Mouse (Mus musculus) cerebellum, adult 8-10 months (tissue): Measurements from ENCODE around the gene Med17.
A peak's percentile ranks its signal among the peaks of the same experiment; 100 is the strongest.

Source experiments
- DNase-seq: peaks from one replicate; pipeline ENCODE4 v3.0.0; 2022

The Med17 gene

DNA sequence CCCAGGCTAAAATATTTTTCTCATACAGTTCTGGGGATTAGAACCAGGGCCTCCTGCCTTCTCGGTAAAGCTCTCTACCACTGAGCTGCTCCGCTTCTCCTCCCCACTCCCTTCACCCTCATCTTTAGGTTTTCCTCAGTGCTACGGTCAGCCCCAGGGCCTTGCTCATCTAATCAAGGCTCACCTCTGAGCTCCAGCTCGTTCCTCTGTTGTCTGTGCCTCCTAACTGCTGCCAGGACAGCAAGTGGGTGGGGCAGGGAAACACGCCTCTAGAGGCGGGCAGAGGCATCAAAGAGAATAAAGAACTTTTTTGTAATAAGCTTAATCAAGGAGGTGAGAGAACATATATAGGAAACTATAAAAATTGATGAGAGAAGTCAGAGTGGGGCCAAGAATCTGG, 8.1 kb upstream of the Med17 start:
- DNase-seq, result no peak

DNA sequence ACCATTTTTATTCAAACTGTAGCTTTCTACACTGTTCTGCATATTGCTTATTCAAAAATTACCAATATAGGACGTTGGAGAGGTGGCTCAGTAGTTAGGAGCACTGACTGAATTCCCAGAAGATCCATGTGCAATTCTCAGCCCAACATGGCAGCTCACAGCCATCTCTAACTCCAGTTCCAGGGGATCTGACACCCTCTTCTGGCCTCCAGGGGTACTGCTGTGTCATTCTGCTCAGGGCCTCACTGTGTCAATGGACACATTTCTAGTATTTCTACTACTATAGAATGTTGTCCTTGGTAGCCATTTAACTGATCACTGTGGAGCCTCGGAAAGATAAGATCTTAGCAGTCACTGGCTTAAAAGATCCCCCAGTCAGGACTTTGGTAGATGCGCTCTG, 5.7 kb upstream of the Med17 start:
- DNase-seq, result no peak

DNA sequence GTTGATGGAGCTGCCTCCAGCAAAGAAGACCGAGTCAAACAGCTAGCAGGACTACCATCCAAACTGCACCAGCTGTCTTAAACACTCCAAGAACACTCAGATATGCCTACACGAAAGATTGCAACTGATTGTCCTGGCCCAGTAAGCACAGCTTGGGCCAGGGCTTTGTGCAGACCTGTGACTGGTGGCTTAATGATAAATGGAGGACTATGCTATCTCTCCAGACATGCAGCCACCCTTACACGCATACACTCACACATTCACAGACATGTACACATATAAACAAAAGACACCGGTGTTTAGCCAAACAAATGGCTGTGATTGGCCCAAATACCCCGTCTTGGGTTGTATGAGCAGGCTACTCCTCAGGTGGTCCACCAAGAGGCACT, 754 bp upstream of the Med17 start:
- no peak for DNase-seq

DNA sequence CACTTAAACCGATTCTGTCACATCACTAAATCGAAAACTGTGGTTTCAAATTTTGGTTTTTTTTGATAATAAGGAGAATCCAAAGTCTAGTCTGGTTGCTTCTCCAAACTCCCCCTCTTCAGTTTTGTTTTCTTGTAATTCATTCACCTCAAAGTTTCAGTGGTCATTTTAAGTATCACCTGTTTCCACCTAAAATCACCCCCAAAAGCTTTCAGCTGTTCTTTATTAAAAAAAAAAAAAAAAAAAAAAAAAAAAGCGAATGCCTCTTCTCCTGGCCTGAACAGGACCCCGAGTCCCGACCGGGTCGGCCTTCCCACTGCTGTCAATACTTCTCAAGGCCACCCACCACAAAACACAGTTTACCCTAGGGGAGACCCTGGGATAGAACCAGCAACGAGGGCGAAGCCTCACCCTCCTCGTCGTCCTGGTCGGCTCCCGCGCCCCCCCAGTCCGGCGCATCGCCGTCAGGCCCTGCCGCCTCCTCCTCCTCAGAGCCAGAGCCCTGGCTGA, 537 bp downstream of the Med17 start:
- no peak for DNase-seq

DNA sequence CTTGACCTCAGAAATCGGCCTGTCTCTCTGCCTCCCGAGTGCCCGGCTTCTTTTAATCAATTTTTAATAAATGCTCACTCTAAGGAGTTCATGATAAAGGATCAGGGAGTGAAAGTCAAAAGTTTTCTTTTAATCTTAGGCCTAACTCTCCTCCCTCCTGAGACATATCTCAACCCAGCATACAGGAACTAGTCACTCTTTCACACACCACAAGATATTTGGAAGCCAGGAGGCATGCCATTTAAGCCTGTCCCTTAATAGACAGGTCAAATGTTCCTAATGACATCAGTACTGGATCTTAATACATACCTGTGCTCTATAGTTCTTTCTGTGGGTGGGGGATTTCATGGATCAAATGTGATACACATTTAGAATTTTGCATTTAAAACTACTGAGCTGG, 1.4 kb downstream of the Med17 start:
- no peak for DNase-seq

DNA sequence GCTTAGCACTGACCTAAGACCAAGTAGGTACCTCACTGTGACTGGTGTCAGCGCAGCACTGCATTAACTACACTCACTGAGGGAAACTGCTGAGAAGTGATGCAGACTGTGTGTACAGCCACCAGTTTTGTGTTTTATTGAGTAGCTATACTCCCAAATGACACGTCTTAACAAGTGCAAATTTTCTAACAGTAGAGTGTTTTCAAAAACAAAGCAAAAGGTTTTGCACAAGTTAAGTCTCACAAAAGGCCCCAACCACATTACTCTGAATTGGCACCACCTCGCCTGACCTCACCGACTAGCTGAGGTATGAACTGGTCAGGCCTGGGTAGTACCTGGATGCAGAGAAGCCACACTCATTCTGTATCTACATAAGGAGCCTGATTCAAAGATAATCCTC, 2.9 kb downstream of the Med17 start:
- DNase-seq, result no peak

DNA sequence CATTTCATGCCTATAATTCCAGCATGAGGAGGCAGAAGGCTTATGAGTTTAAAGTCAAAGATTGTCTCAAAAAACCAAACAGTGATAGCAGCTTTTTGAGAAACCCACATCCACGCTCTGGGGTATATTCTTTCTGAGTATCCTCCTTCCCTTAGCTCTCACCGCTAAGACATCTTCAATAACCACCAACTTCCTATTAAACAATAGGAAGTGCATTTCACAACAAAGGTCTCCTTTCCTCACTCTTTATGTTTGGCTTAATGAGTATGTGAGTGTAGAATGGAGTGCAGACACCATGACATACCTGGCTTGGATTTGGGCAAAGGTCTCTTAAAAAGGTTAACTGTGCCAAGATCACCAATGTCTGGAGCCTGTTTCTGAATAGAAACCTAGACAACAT, 5.8 kb downstream of the Med17 start:
- DNase-seq, result no peak

DNA sequence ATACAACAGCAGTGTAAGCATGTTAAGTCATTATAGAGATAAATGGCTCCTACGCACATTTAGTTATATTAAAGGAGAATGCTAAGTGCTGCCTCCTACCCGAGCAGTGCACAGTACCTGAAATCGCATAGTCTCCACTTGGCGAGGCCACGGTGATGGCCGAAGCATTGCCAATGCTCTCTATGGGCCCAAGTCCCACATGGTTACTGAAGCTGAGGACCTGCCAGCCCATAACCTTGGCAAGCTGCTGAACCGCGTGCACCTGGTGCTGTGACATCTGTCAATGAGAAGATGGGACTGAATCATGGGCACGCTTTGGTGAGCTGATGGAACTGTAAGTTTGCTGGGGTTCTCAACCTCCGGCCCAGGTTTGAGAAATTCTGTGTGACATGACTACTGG, 16.2 kb downstream of the Med17 start:
- peak; percentile 29 for DNase-seq

DNA sequence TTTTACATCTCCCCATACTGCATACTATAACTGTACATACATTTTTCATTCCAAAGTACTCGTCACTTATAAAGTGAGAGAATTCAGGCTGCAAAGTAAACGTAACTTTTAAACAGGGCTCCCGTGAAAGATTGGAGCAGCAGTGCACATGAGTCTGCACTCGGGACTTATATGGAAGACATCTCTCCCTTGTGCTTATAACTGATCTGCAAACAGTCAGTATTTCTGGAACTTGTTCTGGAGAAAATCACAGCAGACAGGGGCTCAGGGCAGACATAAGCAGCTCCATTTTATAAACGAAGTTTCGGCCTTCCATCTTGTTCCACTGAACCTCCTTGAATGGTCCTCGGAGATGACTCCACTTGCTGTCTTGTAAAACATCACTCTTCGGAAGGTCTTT, 17.8 kb downstream of the Med17 start:
- DNase-seq, result no peak

DNA sequence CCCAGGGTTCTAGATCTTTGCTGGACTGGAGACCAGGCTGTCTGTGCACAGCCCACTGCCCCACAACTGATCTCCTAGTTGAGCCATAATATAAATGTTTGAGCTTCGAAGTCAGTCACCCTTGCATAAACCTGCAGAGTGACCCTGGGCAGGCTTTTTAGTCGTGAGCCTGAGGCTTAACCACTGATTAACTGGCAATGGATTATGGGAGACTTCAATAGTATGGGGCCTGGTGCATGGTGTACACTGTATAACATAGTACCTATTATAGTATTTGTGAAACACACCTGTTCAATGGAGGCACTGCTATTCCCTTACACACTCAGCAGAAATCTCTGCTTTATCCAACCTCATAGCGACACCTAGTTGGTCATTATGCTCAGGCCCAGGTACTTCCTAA, 23.5 kb downstream of the Med17 start:
- no peak for DNase-seq

DNA sequence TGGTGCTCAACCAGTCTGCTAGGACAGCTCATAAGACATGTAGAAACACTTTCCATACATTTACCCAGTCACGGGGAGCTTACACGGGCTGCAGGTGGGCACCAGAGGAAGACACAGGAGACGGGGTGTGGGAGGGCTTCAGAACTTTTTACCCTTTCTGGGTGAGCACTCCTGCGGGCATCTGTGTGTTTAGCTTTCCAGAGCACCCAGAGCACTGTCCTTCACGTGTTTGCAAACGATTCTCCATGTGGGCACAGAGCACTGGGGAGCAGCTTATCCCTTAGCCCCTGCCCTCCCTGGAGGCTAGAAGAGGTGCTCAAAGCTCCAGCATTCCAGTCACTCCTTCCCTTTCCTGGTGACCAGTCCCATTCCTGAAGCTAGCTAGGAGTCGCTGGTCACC, 25.2 kb downstream of the Med17 start:
- DNase-seq, result no peak

DNA sequence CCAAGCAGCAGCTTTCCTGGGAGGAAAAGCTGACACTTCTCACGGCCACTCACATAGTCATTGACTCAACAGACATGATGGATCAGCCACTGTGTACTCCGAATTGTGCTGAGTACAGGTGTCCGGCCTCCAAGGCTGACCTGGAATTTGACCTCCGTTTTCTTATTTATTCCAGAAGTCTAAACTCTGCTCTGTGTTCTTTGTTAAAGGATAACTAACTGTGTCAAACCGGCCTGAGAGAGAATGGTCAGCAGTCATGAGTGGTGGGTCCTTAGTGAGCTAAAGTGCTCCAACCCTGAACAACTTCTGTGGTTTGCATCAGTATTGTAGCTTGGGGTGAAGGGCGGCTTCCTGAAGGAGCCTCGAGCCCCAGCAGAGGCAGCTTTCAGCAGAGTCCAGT, 27.5 kb downstream of the Med17 start:
- no peak for DNase-seq

DNA sequence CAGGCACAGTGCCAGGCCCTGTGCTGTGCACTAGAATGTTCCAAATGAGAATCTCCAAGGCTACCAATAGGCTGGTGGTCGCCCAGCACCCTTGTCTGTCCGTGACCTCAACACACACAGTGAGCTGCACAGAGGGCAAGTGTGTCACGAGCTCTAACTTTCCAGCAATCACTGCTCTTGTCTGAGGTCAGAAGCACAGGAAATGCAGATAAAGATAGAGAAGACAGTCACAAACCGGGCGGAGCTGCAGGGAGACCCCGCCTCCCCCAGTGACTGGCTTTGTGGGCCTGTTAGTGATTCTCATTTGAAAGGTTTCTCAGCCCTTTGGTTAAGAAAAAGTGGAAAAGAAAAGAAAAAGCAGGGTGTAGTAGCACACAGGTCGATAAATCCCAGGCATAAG, 29.4 kb downstream of the Med17 start:
- no peak for DNase-seq

DNA sequence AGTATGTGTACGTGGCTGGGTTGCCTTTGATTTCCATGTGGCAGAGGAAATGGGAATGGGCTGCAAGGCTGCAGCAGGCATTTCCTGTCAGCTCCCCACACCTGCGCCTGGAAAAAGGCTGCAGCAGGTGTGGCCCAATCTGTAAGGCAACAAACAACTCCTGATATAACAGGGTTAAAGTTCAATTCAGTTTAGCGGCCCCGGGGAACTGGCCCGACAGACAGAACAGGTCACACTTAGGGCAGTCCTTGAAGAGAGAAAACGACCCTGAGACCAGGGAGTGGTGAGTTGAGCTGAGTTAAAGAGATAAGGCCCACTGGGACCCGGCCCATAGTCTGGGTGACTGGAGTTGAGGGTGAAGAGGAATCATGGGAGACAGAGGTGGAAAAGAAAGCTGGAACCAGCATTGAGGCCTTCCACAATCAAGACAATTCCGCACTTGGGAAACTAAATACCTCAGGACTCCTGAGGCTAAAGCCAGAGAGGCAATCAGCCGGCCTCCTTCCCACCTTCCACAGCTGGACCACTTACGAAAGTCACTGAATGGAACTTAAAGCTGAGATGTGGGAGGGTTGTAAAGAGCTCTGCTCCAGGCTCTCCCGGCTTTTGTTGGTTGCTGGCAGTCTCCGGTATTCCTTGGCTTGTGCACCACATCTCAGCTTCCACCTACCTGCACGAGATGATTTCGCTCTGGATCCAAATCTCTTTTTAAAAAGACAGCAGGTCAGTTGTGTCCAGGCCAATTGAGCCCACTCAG, 34.2 kb downstream of the Med17 start:
- DNase-seq, result no peak

DNA sequence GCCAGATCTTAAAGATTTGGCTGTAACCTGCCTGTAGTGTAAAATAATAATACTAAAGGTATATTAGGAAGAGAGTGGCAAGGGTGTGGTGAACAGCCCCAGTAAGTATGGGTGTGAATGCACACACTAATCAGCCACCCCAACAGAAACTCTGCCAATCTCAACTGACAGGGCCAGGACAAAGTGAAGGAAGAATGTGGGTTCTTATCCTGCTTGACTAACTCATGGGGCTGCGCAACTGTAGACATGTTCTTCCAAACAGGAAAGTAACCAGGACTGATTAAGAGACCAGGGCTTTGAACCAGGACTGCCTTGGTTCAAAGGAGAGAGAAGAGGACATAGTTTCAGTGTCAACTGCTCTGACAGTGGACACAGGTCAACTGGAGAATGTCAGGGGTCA, 37.6 kb downstream of the Med17 start:
- no peak for DNase-seq

DNA sequence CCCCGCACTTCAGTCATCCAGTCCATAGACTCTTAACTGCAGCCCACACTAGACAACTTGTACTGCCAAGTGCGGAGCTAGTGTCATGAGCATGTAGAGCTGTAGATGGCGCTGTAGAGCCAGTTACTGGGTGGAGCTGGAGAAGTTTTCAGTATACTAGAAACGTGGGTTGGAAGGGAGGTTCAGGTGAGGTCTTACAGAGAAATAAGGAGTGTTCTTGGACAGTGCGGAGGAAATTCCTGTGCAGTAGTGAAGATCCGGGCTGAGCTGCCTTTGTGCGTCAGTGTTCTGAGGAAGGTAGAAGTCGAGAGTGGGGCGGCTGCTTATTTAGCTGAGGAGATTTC, 38.2 kb downstream of the Med17 start:
- peak; percentile 13 for DNase-seq

DNA sequence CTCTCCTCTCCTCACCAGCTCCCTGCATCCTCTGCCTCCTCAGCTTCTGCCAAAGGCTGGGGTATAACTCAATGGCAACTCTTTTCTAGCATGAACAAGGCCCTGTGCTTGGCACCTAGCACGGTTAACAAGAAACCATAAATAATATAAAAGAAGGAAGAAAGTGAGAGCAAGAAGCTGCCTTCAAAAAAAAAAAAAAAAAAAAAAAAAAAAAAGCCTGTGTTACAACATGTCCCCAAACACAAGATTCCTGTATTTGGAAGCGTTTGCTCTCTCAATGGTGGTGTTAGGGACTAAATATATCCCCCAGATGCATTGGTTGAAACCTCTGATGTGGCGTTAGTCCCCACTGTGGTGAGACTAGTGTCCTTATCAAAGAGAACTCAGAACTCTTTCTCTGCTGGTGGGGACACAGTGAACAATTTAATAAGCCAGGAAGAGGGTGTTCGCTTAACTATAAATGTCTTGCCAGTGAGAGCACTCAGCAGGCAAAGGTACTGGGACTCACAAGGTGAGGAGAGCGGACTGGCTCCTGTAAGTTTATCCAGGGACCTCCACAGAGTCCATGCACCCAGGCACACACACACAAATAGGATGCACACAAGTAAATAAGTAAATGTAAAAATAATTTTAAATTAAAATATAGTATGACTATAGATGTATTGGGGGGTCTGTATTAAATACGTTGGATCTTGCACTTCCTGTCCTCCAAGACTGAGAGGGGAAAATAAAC, 38.7 kb downstream of the Med17 start:
- DNase-seq, result no peak

DNA sequence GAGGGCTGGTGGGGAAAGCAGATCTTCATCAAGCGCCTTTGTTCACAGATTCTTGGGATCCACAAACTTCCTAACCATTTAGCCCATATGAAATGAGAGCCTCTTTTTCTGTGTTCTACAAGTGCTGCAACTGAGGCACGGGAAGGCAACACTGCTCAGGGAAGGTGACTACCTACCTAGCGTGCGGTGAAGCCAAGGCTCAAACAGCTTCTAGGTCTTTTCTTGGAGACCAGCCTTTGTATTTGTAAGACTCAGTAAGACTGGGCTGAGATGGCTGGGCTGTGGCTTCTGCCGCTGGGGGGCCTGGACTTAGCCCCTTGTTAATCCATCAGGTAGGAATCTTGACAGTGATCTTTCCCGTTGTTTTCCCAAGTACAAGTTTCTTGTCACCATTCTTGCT, 39.7 kb downstream of the Med17 start:
- no peak for DNase-seq

DNA sequence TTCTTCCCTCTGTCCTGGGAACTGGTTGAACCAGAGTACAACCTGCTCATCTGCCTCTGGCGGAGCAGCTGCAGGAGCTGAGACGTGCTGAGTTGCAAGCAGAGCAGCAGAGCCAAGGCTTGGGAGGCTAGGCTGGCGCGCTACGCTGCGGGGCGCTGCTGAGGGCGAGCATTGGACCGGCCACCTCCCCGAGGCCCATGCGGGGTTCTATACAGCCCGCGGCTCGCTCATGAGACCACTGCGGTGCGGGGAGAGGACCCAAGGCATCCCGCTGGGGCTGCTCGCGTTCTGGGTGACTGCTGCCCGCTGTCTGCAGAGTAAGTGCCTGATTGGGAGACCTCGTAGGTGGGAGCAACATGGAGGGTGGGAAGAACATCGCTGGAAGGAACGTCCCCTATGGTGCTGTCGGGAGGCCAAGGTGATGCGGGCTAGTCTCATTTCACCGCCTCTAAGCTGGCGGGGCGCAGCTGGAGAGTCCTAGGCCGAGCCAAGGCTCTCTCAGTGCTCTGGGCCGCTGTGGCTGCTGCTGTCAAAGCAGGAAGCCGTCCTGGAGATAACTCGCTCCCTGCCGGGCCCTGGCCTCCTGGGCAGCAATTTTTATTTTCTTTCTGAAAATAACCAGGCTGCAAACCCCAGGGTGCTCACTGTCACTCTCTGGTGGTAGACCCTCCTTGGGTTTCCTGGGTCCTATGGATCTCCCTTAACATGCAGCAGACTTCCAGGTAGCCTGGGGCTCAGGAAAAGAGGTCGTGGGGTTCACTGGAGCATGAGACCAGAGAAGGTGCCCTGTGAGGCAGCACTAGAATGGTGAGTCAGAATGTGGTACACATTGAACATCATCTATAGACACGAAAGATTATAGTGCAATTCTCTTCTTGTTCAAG, 40.4 kb downstream of the Med17 start, which contains the start of gene Vstm5:
TSS of gene Vstm5 (plus strand) at position 4 of the 884 bp plus-strand sequence.
- DNase-seq, result no peak

DNA sequence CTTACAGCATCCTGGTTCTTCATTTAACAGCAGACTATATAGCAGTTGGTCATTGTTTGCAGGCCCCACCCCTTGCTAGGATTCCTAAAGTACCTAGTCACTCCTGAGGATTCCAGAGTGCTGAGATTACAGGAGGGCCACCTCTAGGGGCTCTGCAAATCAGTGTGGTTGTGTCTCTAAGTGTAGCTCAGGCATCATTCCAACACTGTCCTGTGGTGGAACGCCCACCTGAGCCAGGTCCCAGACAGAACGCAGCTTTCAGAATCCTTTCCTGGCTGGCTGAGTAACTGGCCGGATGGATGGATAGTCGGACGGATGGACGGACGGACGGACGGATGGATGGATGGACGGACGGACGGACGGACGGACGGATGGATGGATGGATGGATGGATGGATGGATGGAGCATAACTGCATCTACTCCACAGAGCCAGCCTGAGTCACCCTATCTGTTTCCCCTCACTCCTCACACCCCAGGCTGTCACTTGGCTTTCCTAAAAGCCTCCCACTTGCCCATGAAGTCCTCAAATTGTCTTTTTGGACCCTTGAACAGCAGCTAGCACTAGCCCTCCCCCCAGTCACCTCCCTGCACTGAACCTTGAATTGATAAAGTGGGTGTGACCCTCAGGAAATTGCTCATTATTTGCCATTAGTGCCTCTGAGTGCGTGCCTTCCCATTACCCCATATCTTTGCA, 41.3 kb downstream of the Med17 start:
- no peak for DNase-seq

DNA sequence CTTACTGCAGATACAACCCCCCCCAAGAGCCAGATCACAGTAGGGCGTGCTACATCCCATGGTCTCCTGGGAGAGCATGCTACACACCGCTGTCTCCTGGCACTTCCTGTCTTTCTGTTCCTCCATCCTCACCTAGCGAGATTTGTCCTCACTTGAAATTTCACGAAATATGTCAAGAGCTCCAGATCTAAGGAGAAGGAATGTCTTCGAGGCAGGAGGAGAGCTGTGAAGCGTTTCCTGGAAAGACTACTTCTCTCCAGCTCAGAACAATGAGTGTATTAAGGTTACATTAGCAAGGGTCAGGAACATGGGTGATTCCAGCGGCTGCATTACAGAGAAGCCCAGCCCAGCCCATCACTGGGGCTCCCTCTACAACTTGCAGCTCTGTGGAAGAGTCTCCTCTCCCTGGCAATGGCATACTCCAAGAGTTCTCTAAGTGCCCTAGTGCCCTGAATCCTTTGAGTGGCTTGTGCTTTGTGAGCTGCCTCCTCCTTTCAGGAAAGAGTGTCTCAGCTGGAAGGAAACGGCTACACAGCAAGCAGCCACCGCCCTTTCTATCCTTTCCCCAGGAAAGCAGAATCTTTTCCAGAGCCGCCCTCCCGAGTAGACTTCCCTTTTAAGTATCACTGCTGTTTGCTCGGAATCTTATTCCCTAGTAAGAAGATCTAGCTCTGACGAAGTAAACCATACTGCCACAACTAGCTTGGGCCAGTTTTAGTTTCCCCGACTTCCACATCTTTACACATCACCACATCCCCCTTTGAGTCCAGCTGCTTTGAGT, 42.0 kb downstream of the Med17 start:
- DNase-seq, result no peak

DNA sequence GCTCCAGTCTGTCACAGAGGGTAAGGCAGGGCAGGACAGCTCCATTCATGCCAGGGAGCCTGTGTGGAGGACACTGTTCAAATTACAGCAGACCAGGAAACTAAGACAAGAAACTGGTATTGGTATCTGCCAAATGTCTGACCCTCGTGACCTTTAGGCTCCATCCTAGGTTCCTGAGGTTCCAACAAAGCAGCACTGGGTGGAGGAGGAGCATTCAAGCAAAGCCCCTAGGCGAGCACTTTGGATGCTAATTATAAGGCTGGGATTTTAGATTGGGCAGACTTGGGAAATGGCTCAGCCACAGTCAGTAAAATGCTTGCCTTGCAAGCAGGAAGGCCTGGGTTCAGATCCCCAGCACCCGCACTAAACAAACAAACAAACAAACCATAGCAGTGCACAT, 43.7 kb downstream of the Med17 start:
- no peak for DNase-seq
